ENCODE assay signal across 8 mouse cellular contexts in genomic region chr12:17035128-17035527, GRCm38 (mm10). TPM values are rescaled to one million over a fixed set of nuclear protein-coding genes. Genes with fewer than 3 reads are reported as not detected.
DNase-seq lines count a peak whose midpoint lies in the region; ATAC-seq and TF ChIP-seq lines count a peak whose summit lies in the region.

No protein-coding gene starts in this region.

- 54% methylated on average over 2 of the region's 2 CpGs for WGBS in midbrain, embryonic 14.5 days
- 65% methylated on average over 2 of the region's 2 CpGs for WGBS in midbrain, embryonic 13.5 days
- WGBS in midbrain, postnatal 0 days = 60% methylated on average over 2 of the region's 2 CpGs

- H3K27ac ChIP-seq in midbrain, embryonic 14.5 days (replicated peaks; ENCODE audit: low read depth, low read length) = no peak overlapping the region
- H3K27ac ChIP-seq in midbrain, embryonic 13.5 days = no peak overlapping the region
- H3K27ac ChIP-seq in midbrain, postnatal 0 days (ENCODE audit: low read depth, low read length) = no peak overlapping the region

- peak; percentile 17 for DNase-seq in gastrocnemius, adult 18-20 months (ENCODE audit: low spot score)
- no peak for DNase-seq in gastrocnemius, postnatal 4 days (ENCODE audit: low spot score in 2 of 2)
- peak; percentile 31 for DNase-seq in midbrain, embryonic 14.5 days
- DNase-seq in c-Kit-positive CD71-positive TER-119-positive erythroid progenitor cells, embryonic 14.5 days (ENCODE audit: low spot score) = peak; percentile 49
- DNase-seq in midbrain, postnatal 0 days (ENCODE audit: low spot score) = no peak
- no peak for DNase-seq in left cerebral cortex, postnatal 36 days (ENCODE audit: low spot score in 2 of 2)
- no peak for DNase-seq in Muller cell, postnatal 12 days (ENCODE audit: inconsistent ontology term)

- peak; percentile 33 for TF ChIP-seq CTCF in midbrain, postnatal 0 days (IDR thresholded peaks at IDR 0.05)

- H3K36me3 ChIP-seq in midbrain, embryonic 14.5 days (ENCODE audit: control insufficient read depth, insufficient read depth, low read length) = no peaks in the 10 kb centered on the region
- no peaks in the 10 kb centered on the region for H3K36me3 ChIP-seq in midbrain, embryonic 13.5 days
- H3K36me3 ChIP-seq in midbrain, postnatal 0 days (ENCODE audit: insufficient read depth, low read length) = no peaks in the 10 kb centered on the region

- intact Hi-C loops in left cerebral cortex, postnatal 36 days (cut with DNase I) = loop anchor here (5.0 kb wide), 2 partner anchors 62 to 122 kb away; no protein-coding TSS in a partner anchor

- no peaks in the 10 kb centered on the region for H3K9me3 ChIP-seq in midbrain, embryonic 14.5 days (ENCODE audit: control insufficient read depth, low read length)
- H3K9me3 ChIP-seq in midbrain, embryonic 13.5 days = no peaks in the 10 kb centered on the region
- H3K9me3 ChIP-seq in midbrain, postnatal 0 days (ENCODE audit: low read length) = no peaks in the 10 kb centered on the region

- H3K9ac ChIP-seq in midbrain, embryonic 14.5 days (replicated peaks; ENCODE audit: low read length) = no peak overlapping the region
- H3K9ac ChIP-seq in midbrain, embryonic 13.5 days (replicated peaks) = no peak overlapping the region
- H3K9ac ChIP-seq in midbrain, postnatal 0 days (replicated peaks; ENCODE audit: low read length, poor library complexity, severe bottlenecking) = no peak overlapping the region

- no peaks in the 10 kb centered on the region for H3K4me1 ChIP-seq in midbrain, embryonic 14.5 days (ENCODE audit: control insufficient read depth, insufficient read depth, low read length)
- 0 out of 2 replicates have a peak, but pooled peaks cover 6% of the 10 kb centered on the region for H3K4me1 ChIP-seq in midbrain, embryonic 13.5 days (replicated peaks)
- H3K4me1 ChIP-seq in midbrain, postnatal 0 days (ENCODE audit: insufficient read depth, low read length) = peaks cover 4% of the 10 kb centered on the region

- no peaks in the 10 kb centered on the region for H3K27me3 ChIP-seq in midbrain, embryonic 14.5 days (ENCODE audit: control insufficient read depth, insufficient read depth, low read length)
- H3K27me3 ChIP-seq in midbrain, embryonic 13.5 days = no peaks in the 10 kb centered on the region
- H3K27me3 ChIP-seq in midbrain, postnatal 0 days (ENCODE audit: insufficient read depth, low read length) = no peaks in the 10 kb centered on the region

- no peak overlapping the region for H3K4me2 ChIP-seq in midbrain, embryonic 14.5 days (ENCODE audit: low read length)
- no peak overlapping the region for H3K4me2 ChIP-seq in midbrain, embryonic 13.5 days (replicated peaks)
- no peak overlapping the region for H3K4me2 ChIP-seq in midbrain, postnatal 0 days (ENCODE audit: low read depth, low read length, poor library complexity, severe bottlenecking)

- no peak overlapping the region for H3K4me3 ChIP-seq in midbrain, embryonic 14.5 days (replicated peaks; ENCODE audit: low read depth, low read length)
- no peak overlapping the region for H3K4me3 ChIP-seq in midbrain, embryonic 13.5 days (replicated peaks)
- no peak overlapping the region for H3K4me3 ChIP-seq in midbrain, postnatal 0 days (ENCODE audit: low read depth, low read length)

- ATAC-seq in midbrain, embryonic 14.5 days (ENCODE audit: low FRiP score, low TSS enrichment) = no peak
- no peak for ATAC-seq in midbrain, embryonic 13.5 days
- no peak for ATAC-seq in midbrain, postnatal 0 days (ENCODE audit: low FRiP score)

RNA-seq across cellular contexts. Expression of gene 2410004P03Rik, which starts 23.6 kb away (rescaled TPM):
- total RNA-seq in gastrocnemius, adult 18-20 months (2021) = not detected
- total RNA-seq in gastrocnemius, postnatal 4 days (2021) = under 1 TPM in 1 of 2 experiments, not detected in 1; 0.08 TPM
- polyA plus RNA-seq in midbrain, embryonic 14.5 days (2014; fragmentation: Nextera tagmentation; extraction: Ambion mirVana) = 2.6 and 3.4 TPM in 2 replicates
- 0.82 and 1.5 TPM in 2 replicates for polyA plus RNA-seq in midbrain, embryonic 13.5 days (2015; fragmentation: Nextera tagmentation; extraction: Ambion mirVana)
- 7.3 and 10.1 TPM in 2 replicates for total RNA-seq in midbrain, postnatal 0 days (2014; rRNA removed)
- 7.1 and 10.6 TPM in 2 replicates for polyA plus RNA-seq in midbrain, postnatal 0 days (2015; fragmentation: Nextera tagmentation; extraction: Ambion mirVana)
- under 1 TPM; 0.34 to 0.89 TPM for total RNA-seq in left cerebral cortex, postnatal 36 days (2021)

RNA-seq across cellular contexts. Expression of gene Pqlc3, which starts 34.9 kb away (rescaled TPM):
- total RNA-seq in gastrocnemius, adult 18-20 months (2021) = 1 to 10 TPM; 1.2 to 1.9 TPM
- 1 to 10 TPM; 4.3 to 4.4 TPM for total RNA-seq in gastrocnemius, postnatal 4 days (2021)
- 0.91 and 1.2 TPM in 2 replicates for polyA plus RNA-seq in midbrain, embryonic 14.5 days (2014; fragmentation: Nextera tagmentation; extraction: Ambion mirVana)
- polyA plus RNA-seq in midbrain, embryonic 13.5 days (2015; fragmentation: Nextera tagmentation; extraction: Ambion mirVana) = 1.6 and 2.1 TPM in 2 replicates
- 0.93 and 1.3 TPM in 2 replicates for total RNA-seq in midbrain, postnatal 0 days (2014; rRNA removed)
- polyA plus RNA-seq in midbrain, postnatal 0 days (2015; fragmentation: Nextera tagmentation; extraction: Ambion mirVana) = 1.6 and 2.0 TPM in 2 replicates
- 1 to 10 TPM in 1 of 2 experiments, under 1 TPM in 1; 0.84 to 1.4 TPM for total RNA-seq in left cerebral cortex, postnatal 36 days (2021)

Comparison
In these comparisons a context has a peak if more than half of its experiments do, and no peak if none do; other contexts are left out.
1. DNase-seq: peak in gastrocnemius, adult 18-20 months (single experiment), midbrain, embryonic 14.5 days (single experiment) and c-Kit-positive CD71-positive TER-119-positive erythroid progenitor cells, embryonic 14.5 days (single experiment); none in gastrocnemius, postnatal 4 days (0 of 2), midbrain, postnatal 0 days (single experiment), left cerebral cortex, postnatal 36 days (0 of 2) and Muller cell, postnatal 12 days (single experiment).